Mouse (Mus musculus): ENCODE results near the gene Srd5a1.

The Srd5a1 gene

GRCm38 (mm10) chr13:69542571-69543352 is 68.5 kb downstream of the Srd5a1 start:
- DNase-seq (ENCODE audit: extremely low read depth, low read depth) = no peak

GRCm38 (mm10) chr13:69541776-69542175 is 69.5 kb downstream of the Srd5a1 start:
- no peak for DNase-seq (ENCODE audit: extremely low read depth, low read depth)

GRCm38 (mm10) chr13:69541209-69541608 is 70.0 kb downstream of the Srd5a1 start:
- no peak for DNase-seq (ENCODE audit: extremely low read depth, low read depth)

- DNase-seq (ENCODE audit: extremely low read depth, low read depth) = no peak
Measured at GRCm38 (mm10) chr13:69538327-69538726, 72.9 kb downstream of the Srd5a1 start.

- DNase-seq (ENCODE audit: extremely low read depth, low read depth) = no peak
Measured at GRCm38 (mm10) chr13:69537366-69537765, 73.9 kb downstream of the Srd5a1 start.

- DNase-seq (ENCODE audit: extremely low read depth, low read depth) = no peak
Measured at GRCm38 (mm10) chr13:69536021-69536420, 75.2 kb downstream of the Srd5a1 start.

- peak; percentile 67 for DNase-seq (ENCODE audit: extremely low read depth, low read depth)
Measured at GRCm38 (mm10) chr13:69534654-69535551, 76.3 kb downstream of the Srd5a1 start.

GRCm38 (mm10) chr13:69534334-69534653 is 76.9 kb downstream of the Srd5a1 start, which contains the start of gene Tent4a:
Gene Tent4a (minus strand): TSS chr13:69534617.
- no peak for DNase-seq (ENCODE audit: extremely low read depth, low read depth)

GRCm38 (mm10) chr13:69533405-69534333 is 77.6 kb downstream of the Srd5a1 start, which contains the start of gene Nsun2:
Gene Nsun2 (plus strand): TSS chr13:69533746.
- no peak for DNase-seq (ENCODE audit: extremely low read depth, low read depth)

GRCm38 (mm10) chr13:69532893-69533404 is 78.3 kb downstream of the Srd5a1 start:
- peak; percentile 33 for DNase-seq (ENCODE audit: extremely low read depth, low read depth)

GRCm38 (mm10) chr13:69532101-69532892 is 78.9 kb downstream of the Srd5a1 start:
- no peak for DNase-seq (ENCODE audit: extremely low read depth, low read depth)

- no peak for DNase-seq (ENCODE audit: extremely low read depth, low read depth)
Measured at GRCm38 (mm10) chr13:69531431-69531830, 79.8 kb downstream of the Srd5a1 start.

GRCm38 (mm10) chr13:69530951-69531350 is 80.3 kb downstream of the Srd5a1 start:
- DNase-seq (ENCODE audit: extremely low read depth, low read depth) = no peak

- DNase-seq (ENCODE audit: extremely low read depth, low read depth) = no peak
Measured at GRCm38 (mm10) chr13:69530156-69530555, 81.1 kb downstream of the Srd5a1 start.

GRCm38 (mm10) chr13:69528531-69528930 is 82.7 kb downstream of the Srd5a1 start:
- no peak for DNase-seq (ENCODE audit: extremely low read depth, low read depth)

GRCm38 (mm10) chr13:69525867-69526266 is 85.4 kb downstream of the Srd5a1 start:
- no peak for DNase-seq (ENCODE audit: extremely low read depth, low read depth)

GRCm38 (mm10) chr13:69524158-69524530 is 87.1 kb downstream of the Srd5a1 start:
- no peak for DNase-seq (ENCODE audit: extremely low read depth, low read depth)

Data from MEL-GATA-1-ER (cell line).